Mouse (Mus musculus) E14TG2a.4 (cell line): ENCODE measurements around the gene Zfp748.

ENCODE experiments used
- H3K27me3 ChIP-seq: 2 replicates; pipeline ENCODE4 v1.6.1; 2014; ENCODE audit warnings: low read length, control low read depth; ENCODE audit not compliant: insufficient read depth
- H3K36me3 ChIP-seq: 2 replicates; pipeline ENCODE4 v1.6.1; 2014; ENCODE audit warnings: low read length, control low read depth; ENCODE audit not compliant: insufficient read depth
- H3K4me1 ChIP-seq: replicated peaks from 2 replicates; pipeline ENCODE4 v1.6.1; 2014; ENCODE audit warnings: low read depth, low read length, control low read depth
- H3K4me3 ChIP-seq: replicated peaks from 2 replicates; pipeline ENCODE4 v1.5.1; 2014; ENCODE audit warnings: mild to moderate bottlenecking, low read length
- H3K9me3 ChIP-seq: 2 replicates; pipeline ENCODE4 v1.6.1; 2014; ENCODE audit warnings: low read length, control low read depth
- CTCF ChIP-seq: conservative IDR thresholded peaks from 2 replicates; pipeline ENCODE4 v1.5.1; 2014; ENCODE audit warnings: low read length
- NANOG ChIP-seq: IDR thresholded peaks from 2 replicates; pipeline ENCODE4 v1.6.1; 2014; ENCODE audit warnings: borderline replicate concordance, low read length, mixed read lengths
- POU5F1 ChIP-seq: IDR thresholded peaks from 2 replicates; pipeline ENCODE4 v1.6.1; 2014; ENCODE audit warnings: low read length, borderline replicate concordance

The Zfp748 gene

DNA sequence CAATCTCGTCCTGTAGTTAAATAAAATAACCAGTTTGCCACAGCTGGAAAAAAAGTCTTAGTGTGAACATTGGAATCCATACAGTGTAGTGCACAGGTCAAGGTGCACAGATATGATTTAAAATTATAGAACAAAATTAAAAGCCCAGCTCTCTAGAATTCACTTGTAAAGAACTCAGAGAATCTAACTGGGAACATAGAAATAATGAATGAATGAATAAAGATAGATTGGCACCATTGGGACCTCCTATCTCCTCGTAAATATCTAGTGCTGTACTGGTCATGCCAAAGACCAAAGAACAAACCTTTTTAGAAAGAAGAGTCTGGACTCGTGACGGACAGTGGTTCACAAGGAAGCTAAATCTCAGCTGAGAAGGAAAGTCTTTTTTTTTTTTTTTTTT lies at the start of gene Zfp748:
Gene Zfp748, minus strand, starts transcription at position 101 of the 400 bp plus-strand sequence.
- no peaks in the 10 kb centered on the region for H3K9me3 ChIP-seq
- H3K4me1 ChIP-seq: peaks cover 20% of the 10 kb centered on the region
- no peaks in the 10 kb centered on the region for H3K36me3 ChIP-seq
- TF ChIP-seq NANOG: no peak
- no peak for TF ChIP-seq POU5F1
- no peak for TF ChIP-seq CTCF
- no peaks in the 10 kb centered on the region for H3K27me3 ChIP-seq
- H3K4me3 ChIP-seq: peak within 1 kb of the TSS; percentile 97

DNA sequence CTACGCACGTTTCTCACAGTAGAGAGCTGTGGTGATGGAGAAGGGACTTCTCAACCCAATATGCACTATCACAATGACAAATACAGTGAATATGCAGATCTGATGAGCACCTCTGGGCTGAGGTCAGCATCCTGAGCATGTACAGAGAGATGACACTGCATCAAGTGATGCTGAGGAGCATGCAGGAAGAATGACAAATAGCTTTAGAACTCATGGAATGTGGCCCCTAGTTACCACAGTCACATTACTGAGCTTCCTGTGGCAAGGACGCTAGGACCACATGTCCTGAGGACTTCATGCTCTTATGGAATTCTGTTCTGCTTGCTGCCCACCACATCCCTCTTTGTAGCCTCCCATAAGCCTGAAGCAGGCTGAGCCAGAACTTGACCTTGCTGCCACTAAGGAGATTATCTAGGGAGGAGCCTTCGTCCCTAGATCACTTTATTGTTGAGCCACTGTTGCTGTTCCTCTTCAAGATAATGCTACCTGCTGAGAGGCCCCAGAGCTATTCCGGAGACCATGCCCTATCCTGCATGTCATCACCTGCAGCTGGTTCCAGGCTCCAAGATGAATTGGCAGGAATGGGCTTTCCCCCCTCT lies 19.1 kb upstream of the Zfp748 start:
- TF ChIP-seq CTCF (no peak), NANOG (no peak), POU5F1 (no peak)
- Histone ChIP-seq H3K27me3 (no peaks in the 10 kb centered on the region), H3K4me1 (no peaks in the 10 kb centered on the region), H3K9me3 (peaks cover 51% of the 10 kb centered on the region), H3K4me3 (no peak overlapping the region), H3K36me3 (no peaks in the 10 kb centered on the region)

DNA sequence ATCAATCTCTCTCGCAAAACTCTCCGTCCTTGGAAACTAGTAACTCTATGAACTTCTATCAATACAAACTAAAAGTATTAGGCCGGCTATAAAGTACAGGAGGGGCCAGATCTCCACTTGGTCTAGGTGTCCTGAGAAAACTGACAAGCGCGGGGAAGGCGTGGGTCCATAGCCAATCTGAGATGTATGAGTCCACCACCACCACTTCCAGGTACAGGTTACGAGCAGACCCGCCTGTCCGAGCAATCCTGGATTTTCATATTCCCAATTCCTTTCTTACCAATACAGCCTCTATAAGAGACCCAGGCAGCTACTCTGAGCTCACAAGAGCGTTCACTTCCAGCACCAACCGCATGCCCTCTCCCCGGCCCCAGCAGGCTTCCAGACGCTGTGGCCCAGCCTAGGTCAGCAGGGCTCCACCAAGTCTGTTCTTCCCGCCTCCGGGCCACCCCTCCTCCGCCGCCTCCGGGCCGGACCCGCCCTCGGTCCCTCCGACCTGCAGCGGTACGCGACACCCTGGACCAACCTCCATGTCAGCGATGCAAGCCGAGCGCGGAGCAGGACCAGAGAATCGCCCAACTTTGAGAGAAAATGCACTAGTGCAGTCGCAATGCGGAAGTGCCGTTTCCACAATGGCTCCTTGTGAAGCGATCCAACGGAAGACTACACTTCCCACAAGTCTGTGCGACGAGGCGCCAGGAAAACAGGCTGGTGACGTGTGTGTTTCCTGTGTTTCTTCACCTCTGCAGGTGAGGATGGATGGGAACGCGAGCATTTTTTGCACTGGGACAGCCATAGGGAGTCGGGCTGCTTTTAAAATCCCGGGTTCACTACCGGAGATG lies 904 bp downstream of the Zfp748 start:
- no peak for TF ChIP-seq NANOG
- TF ChIP-seq POU5F1: no peak
- TF ChIP-seq CTCF: no peak
- peaks cover 23% of the 10 kb centered on the region for H3K4me1 ChIP-seq
- H3K36me3 ChIP-seq: no peaks in the 10 kb centered on the region
- no peaks in the 10 kb centered on the region for H3K9me3 ChIP-seq
- H3K27me3 ChIP-seq: no peaks in the 10 kb centered on the region
- peak overlapping the region; percentile 97 for H3K4me3 ChIP-seq

DNA sequence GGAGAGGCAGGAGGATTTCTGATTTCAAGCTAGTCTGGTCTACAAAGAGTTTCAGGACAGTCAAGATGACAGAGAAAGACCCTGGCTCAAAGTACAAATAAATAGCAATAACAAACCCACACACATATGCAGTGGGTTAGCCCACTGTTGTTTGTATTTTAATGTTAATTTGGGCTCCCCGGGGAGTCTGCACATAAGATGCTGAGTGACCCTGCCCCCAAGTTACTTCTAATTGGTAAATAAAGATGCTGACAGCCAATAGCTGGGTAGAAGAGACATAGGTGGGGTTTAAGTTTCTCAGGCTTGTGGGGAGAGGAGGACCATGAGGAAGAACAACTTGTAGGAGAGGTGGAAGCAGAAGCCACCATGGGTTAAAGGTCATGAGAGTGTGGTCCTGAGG lies 7.7 kb downstream of the Zfp748 start:
- Histone ChIP-seq H3K36me3 (peaks cover 38% of the 10 kb centered on the region), H3K4me3 (no peak overlapping the region), H3K4me1 (peaks cover 18% of the 10 kb centered on the region), H3K27me3 (no peaks in the 10 kb centered on the region), H3K9me3 (no peaks in the 10 kb centered on the region)
- TF ChIP-seq NANOG (no peak), CTCF (no peak), POU5F1 (no peak)

DNA sequence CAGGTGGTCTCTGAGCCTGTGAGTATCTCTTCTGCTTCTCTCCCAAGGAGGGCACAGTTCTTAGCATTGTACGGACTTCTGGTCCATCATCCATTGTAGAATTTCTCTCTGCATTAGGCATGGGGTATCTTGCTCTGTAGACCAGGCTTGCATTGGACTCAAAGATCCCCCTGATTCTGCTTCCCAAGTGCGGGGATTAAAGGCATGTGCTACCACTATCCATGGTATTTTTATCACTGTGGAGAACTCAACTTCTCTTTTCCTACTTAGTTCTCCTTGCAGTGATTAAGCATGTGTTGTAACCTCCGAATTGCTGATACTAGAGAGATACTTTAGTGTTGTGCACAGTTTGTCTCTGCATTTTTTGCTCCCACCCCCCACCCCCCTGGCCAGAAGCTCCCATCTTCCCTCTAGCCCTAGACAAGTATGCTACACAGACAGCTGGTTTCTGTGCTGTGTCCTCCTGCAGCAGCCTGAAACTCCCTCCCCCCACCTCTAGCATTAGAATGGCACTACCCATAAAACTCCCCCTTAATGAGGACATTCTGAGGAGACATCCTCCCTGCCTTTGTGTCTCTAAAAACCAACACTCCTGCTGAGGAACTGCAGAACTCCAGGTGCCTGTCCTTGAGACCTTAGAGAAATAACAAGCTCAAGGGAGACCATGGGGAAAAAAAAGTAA lies 26.4 kb downstream of the Zfp748 start:
- TF ChIP-seq NANOG (no peak), POU5F1 (no peak), CTCF (no peak)
- no peak overlapping the region for H3K4me3 ChIP-seq

DNA sequence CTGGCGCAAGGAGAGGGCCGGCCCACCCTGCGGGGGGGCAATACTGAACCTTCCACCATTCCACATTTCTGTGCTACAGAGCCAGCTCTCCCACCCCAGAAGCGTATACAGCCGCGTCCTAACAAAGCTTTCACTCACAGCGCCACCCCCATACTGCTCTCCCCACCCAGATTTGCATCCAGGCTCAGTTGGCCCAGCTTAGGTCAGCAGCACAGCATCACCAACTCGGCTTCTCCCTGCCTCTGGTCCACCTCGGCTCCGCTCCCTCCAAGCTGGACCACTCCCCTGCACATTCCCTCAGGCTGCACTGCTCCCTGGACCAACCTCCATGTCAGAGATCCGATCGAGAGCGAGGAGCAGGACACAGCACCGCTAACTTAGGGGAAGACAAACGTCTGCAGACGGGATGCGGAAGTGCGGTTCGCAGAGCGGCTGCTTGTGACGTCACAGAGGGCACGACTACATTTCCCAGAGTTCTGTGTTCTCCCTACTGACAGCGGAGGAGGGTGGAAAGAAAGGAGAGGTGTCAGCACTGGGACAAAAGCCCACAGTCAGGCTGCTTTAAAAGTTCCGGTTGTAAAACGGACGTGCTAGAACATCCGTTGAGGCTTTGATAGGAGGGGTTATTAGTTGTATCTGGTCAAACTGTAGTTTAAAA lies 27.7 kb downstream of the Zfp748 start, which contains the start of the genes Gm26965 and Zfp87:
Gene Gm26965, minus strand, starts transcription at position 399 of the 658 bp plus-strand sequence.
Gene Zfp87, minus strand, starts transcription at position 425 of the 658 bp plus-strand sequence.
- Histone ChIP-seq H3K36me3 (peaks cover 8% of the 10 kb centered on the region), H3K4me1 (peaks cover 58% of the 10 kb centered on the region), H3K9me3 (no peaks in the 10 kb centered on the region), H3K4me3 (peak within 1 kb of the TSS; percentile 96), H3K27me3 (no peaks in the 10 kb centered on the region)
- TF ChIP-seq CTCF: no peak

More for the DNA sequence above, 26.4 kb downstream of the Zfp748 start:
- Histone ChIP-seq H3K27me3 (no peaks in the 10 kb centered on the region), H3K36me3 (no peaks in the 10 kb centered on the region), H3K9me3 (no peaks in the 10 kb centered on the region), H3K4me1 (peaks cover 46% of the 10 kb centered on the region)

DNA sequence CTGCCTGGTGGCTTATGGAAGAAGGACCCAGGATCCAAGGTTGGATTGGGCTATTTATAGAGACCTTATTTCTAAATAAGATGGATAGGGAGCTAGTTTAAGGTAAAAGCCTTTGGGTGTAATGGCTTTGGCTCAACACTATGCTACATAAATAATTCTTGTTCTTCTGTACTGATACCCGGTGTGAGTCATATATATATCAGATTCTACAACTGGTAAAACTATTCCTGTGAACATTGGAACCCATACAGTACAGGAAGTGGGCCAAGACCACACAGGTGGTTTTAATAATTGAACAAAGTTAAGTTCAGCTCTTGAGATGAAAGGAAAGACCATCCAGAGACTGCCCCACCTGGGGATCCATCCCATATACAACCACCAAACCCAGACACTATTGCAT lies 52.7 kb downstream of the Zfp748 start:
- H3K9me3 ChIP-seq: no peaks in the 10 kb centered on the region
- H3K36me3 ChIP-seq: no peaks in the 10 kb centered on the region
- H3K4me3 ChIP-seq: no peak overlapping the region
- H3K27me3 ChIP-seq: no peaks in the 10 kb centered on the region
- TF ChIP-seq NANOG (no peak), CTCF (no peak), POU5F1 (no peak)
- H3K4me1 ChIP-seq: peaks cover 9% of the 10 kb centered on the region
